Mouse (Mus musculus) lung, postnatal 0 days (tissue): ENCODE results near the gene Cplx2.

Experiments used
- CTCF ChIP-seq: IDR thresholded peaks from 2 replicates; pipeline ENCODE4 v1.5.1; 2016; ENCODE audit warnings: antibody characterized with exemption, mild to moderate bottlenecking
- EP300 ChIP-seq: IDR thresholded peaks from 2 replicates; pipeline ENCODE4 v1.6.1; 2016; ENCODE audit warnings: antibody characterized with exemption, mild to moderate bottlenecking, control low read depth

- TF ChIP-seq EP300, result no peak
- no peak for TF ChIP-seq CTCF
Observed at GRCm38 (mm10) chr13:54348011-54348410, 23.1 kb upstream of the Cplx2 start.
